Mouse (Mus musculus): ENCODE measurements around the gene Galnt6.
"Not testable (repeated sequence)": the region's sequence is repeated elsewhere in the genome, so short reads cannot be mapped to it uniquely, and the experiment has no call there.

The Galnt6 gene

GRCm38 (mm10) chr15:100729281-100729985 is at the start of gene Galnt6:
Gene Galnt6, minus strand, starts transcription at chr15:100729376.
- no peak for DNase-seq (ENCODE audit: extremely low spot score)

GRCm38 (mm10) chr15:100777020-100778016 is 48.1 kb upstream of the Galnt6 start:
- DNase-seq (ENCODE audit: extremely low spot score), result no peak

- DNase-seq (ENCODE audit: extremely low spot score), result no peak
These were observed 47.2 kb upstream of the Galnt6 start for GRCm38 (mm10) chr15:100776424-100776823.

GRCm38 (mm10) chr15:100775189-100776166 is 46.3 kb upstream of the Galnt6 start:
- DNase-seq (ENCODE audit: extremely low spot score), result no peak

GRCm38 (mm10) chr15:100773859-100774258 is 44.7 kb upstream of the Galnt6 start:
- DNase-seq (ENCODE audit: extremely low spot score), result not testable (repeated sequence)

DNA sequence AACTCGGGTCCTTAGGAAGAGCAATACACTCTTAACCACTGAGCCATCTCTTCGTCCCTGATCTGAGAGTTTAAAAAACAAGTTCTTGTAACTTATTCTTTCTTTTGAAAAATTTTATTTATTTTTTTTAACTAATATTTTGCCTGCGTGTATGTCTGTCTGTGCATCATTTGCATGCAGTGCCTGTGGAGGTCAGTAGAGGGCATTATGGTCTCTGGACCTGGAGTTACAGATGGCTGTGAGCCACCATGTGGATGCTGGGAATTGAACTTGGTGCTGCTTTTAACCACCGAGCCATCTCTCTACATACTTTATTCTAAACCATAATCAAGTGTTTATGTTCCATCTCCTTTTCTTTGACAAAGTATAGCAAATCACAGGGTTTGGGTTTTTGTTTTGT is 43.5 kb upstream of the Galnt6 start:
- no peak for DNase-seq (ENCODE audit: extremely low spot score)

GRCm38 (mm10) chr15:100770338-100770737 is 41.2 kb upstream of the Galnt6 start:
- no peak for DNase-seq (ENCODE audit: extremely low spot score)

GRCm38 (mm10) chr15:100769023-100769422 is 39.8 kb upstream of the Galnt6 start:
- not testable (repeated sequence) for DNase-seq (ENCODE audit: extremely low spot score)

GRCm38 (mm10) chr15:100767851-100768250 is 38.7 kb upstream of the Galnt6 start:
- no peak for DNase-seq (ENCODE audit: extremely low spot score)

- no peak for DNase-seq (ENCODE audit: extremely low spot score)
These were observed 37.6 kb upstream of the Galnt6 start for GRCm38 (mm10) chr15:100766826-100767225.

GRCm38 (mm10) chr15:100764163-100764951 is 35.2 kb upstream of the Galnt6 start:
- DNase-seq (ENCODE audit: extremely low spot score), result no peak

DNA sequence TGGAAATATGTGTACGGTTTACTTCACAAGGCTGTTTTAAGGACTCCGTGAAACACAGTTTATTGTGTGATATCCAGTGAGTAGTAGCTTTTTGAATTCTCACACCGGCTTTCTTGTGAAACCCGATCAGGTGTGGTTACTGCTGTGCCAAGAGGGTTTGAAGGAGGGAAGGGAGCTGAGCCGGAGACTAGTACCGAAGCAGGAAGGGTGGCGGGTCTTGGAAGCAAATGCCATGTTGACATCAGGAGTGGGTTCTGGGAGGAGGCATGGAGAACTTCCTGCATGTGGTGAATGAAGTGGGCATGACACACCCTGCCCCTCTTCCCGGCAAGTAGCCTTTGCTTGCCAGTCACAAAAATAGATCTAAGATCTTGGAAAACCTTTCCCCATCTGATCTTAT is 33.5 kb upstream of the Galnt6 start:
- no peak for DNase-seq (ENCODE audit: extremely low spot score)

GRCm38 (mm10) chr15:100761419-100762185 is 32.4 kb upstream of the Galnt6 start, which contains the start of gene Slc4a8:
Gene Slc4a8, plus strand, starts transcription at chr15:100761747.
- peak; percentile 95 for DNase-seq (ENCODE audit: extremely low spot score)

DNA sequence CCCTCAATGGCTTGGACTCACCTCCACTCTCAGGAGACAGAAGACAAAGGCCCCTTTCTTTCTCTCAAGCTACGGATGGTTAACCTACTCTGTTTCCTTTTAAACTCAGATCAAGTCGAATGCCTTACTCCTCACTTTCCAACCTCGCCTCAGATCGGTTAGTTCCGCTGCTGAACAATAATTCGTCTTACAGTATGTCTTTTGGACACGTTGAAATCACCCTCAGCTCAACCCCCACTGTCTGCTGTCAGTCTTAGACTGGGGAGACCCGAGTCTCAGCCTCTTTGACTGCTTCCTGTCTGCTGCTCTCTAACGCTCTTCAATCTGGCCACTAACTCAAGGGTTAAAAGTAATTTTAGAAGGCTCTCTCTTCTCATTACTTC is 31.9 kb upstream of the Galnt6 start:
- no peak for DNase-seq (ENCODE audit: extremely low spot score)

DNA sequence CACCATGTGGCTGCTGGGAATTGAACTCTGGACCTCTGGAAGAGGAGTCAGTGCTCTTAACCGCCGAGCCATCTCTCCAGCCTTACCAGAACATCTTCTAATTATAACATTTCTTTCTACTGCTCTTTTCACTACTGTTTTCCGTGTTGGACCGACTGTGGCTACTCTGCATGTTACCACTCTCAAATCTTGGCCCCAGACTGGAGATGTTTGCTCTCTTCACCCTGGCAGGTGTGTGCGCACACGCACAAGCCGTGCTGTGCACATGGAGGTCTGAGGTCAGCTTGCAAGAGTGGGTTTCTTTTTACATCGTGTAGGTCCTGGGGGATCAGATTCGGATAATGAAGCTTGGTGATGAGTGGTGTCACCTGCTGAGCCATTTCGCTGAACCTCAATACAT is 30.1 kb upstream of the Galnt6 start:
- DNase-seq (ENCODE audit: extremely low spot score), result no peak

DNA sequence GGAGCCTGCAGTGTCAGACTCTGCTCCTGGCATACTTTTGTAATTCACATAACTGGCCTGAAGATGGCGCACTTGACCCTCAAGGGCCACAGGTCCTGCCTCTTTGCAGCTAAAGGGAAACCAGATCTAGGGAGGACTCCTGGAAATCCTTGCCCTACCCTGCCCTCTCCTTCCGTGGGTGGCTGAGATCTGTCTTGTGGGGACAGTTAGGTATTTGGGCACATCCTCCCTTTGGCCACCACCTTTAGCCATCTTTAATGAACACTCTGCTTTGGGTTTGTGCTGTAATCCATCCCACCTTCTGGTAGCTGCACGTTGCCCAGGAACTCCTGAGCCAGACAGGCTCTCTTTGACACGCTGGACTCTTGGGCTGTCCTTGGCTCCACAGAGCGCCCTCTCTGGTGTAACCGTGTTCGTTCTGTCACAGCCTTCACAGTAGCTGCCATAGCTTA is 28.4 kb upstream of the Galnt6 start:
- DNase-seq (ENCODE audit: extremely low spot score), result peak; percentile 82

DNA sequence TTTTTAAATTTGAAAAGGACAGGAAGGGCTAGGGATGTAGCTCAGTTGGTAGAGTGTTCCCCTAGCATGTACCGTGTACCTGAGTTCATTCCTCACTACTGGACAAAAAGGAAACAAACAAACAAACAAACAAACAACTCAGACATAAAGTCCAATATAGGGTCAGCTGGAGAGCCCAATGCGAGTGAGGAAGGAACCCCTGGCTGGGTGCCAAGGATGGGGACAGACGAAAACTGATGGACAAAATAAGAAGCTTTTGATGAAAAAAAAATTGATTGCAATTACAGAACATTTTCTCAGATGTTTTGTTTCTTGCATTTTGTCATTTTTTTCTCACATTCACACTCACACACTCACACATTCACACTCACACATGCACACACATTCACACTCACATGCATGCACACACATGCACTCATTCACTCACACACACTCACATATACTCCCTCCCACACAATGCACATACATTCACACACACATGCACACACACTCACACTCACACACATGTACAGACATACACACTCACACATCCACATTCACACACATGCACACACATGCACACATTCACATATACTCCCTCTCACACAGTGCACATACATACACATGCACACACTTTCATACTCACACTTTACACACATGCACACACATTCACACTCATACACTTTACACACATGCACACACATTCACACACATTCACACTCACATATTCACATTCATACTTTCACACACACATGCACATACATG is 26.9 kb upstream of the Galnt6 start:
- no peak for DNase-seq (ENCODE audit: extremely low spot score)

- DNase-seq (ENCODE audit: extremely low spot score), result no peak
These were observed 26.3 kb upstream of the Galnt6 start for GRCm38 (mm10) chr15:100755498-100755859.

All from embryo, embryonic 9.5 days (tissue).